Mouse (Mus musculus) heart, postnatal 0 days (tissue): ENCODE measurements at regions not wholly inside any gene's neighbourhood (a gene's known extent, or its start where the extent isn't known, plus 50 kb on each side); places are given as distances from the start of the nearest gene placed in this dataset.

Experiments
- CTCF ChIP-seq: IDR thresholded peaks from 2 replicates; pipeline ENCODE4 v1.5.1; 2016; ENCODE audit warnings: antibody characterized with exemption, control low read depth, low read depth
- EP300 ChIP-seq: IDR thresholded peaks from 2 replicates; pipeline ENCODE4 v1.6.1; 2016; ENCODE audit warnings: antibody characterized with exemption, low read depth

DNA sequence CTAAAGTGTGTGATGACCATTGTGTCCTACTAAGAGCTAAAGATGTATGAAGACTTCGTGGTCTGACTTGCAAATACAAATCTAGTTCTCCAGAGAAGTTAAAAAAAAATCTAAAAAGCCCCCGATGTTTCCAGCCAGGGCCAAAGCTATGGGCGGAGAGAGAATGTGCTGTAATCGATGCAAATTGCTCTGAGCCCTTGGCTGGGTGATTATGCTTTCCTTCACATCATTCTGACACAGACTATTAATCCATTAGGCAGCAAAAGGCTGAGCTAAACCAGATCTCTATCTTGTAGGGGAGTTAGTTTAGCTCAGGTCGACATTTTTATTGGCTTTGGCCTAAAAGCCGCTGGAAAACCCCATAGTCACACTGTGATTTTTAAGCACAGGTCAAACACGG, 124.5 kb upstream of the Kcnj6 start:
- TF ChIP-seq EP300 (no peak), CTCF (no peak)
